Mouse (Mus musculus): ENCODE measurements around the gene Mcl1. TPM values are rescaled to one million over a fixed set of nuclear protein-coding genes. Genes with fewer than 3 reads are reported as not detected.
"Not testable (repeated sequence)": the region's sequence is repeated elsewhere in the genome, so short reads cannot be mapped to it uniquely, and the experiment has no call there.

The Mcl1 gene
- total RNA-seq, 2 experiments from 2014 or later = 70.6 to 83.2 TPM

GRCm38 (mm10) chr3:95663969-95664608 is 5.5 kb downstream of the Mcl1 start:
- ATAC-seq (replicated peaks; ENCODE audit: low FRiP score, poor library complexity, severe bottlenecking) = no peak

GRCm38 (mm10) chr3:95664940-95665352 is 6.4 kb downstream of the Mcl1 start:
- ATAC-seq (replicated peaks; ENCODE audit: low FRiP score, poor library complexity, severe bottlenecking) = peak; percentile 29; the same call in 1 of the 2 replicates

GRCm38 (mm10) chr3:95666124-95666844 is 7.7 kb downstream of the Mcl1 start:
- peak; percentile 87 for ATAC-seq (replicated peaks; ENCODE audit: low FRiP score, poor library complexity, severe bottlenecking)

GRCm38 (mm10) chr3:95667521-95667920 is 8.9 kb downstream of the Mcl1 start:
- ATAC-seq (replicated peaks; ENCODE audit: low FRiP score, poor library complexity, severe bottlenecking) = no peak

- no peak for ATAC-seq (replicated peaks; ENCODE audit: low FRiP score, poor library complexity, severe bottlenecking)
Observed at GRCm38 (mm10) chr3:95668026-95668425, 9.4 kb downstream of the Mcl1 start.

GRCm38 (mm10) chr3:95668589-95669308 is 10.2 kb downstream of the Mcl1 start:
- ATAC-seq (replicated peaks; ENCODE audit: low FRiP score, poor library complexity, severe bottlenecking) = no peak

- no peak for ATAC-seq (replicated peaks; ENCODE audit: low FRiP score, poor library complexity, severe bottlenecking)
Observed at GRCm38 (mm10) chr3:95669309-95669665, 10.7 kb downstream of the Mcl1 start.

GRCm38 (mm10) chr3:95670419-95670818 is 11.8 kb downstream of the Mcl1 start:
- ATAC-seq (replicated peaks; ENCODE audit: low FRiP score, poor library complexity, severe bottlenecking) = not testable (repeated sequence)

- ATAC-seq (replicated peaks; ENCODE audit: low FRiP score, poor library complexity, severe bottlenecking) = no peak
Observed at GRCm38 (mm10) chr3:95671201-95671600, 12.6 kb downstream of the Mcl1 start.

GRCm38 (mm10) chr3:95672461-95672860 is 13.9 kb downstream of the Mcl1 start:
- ATAC-seq (replicated peaks; ENCODE audit: low FRiP score, poor library complexity, severe bottlenecking) = no peak

GRCm38 (mm10) chr3:95672861-95673706 is 14.5 kb downstream of the Mcl1 start:
- ATAC-seq (replicated peaks; ENCODE audit: low FRiP score, poor library complexity, severe bottlenecking) = no peak

- ATAC-seq (replicated peaks; ENCODE audit: low FRiP score, poor library complexity, severe bottlenecking) = no peak
Observed at GRCm38 (mm10) chr3:95673707-95674211, 15.2 kb downstream of the Mcl1 start.

GRCm38 (mm10) chr3:95674236-95674635 is 15.6 kb downstream of the Mcl1 start:
- peak; percentile 72 for ATAC-seq (replicated peaks; ENCODE audit: low FRiP score, poor library complexity, severe bottlenecking)

GRCm38 (mm10) chr3:95674812-95675211 is 16.2 kb downstream of the Mcl1 start:
- peak; percentile 62 for ATAC-seq (replicated peaks; ENCODE audit: low FRiP score, poor library complexity, severe bottlenecking)

GRCm38 (mm10) chr3:95675301-95676092 is 16.9 kb downstream of the Mcl1 start:
- peak; percentile 61 for ATAC-seq (replicated peaks; ENCODE audit: low FRiP score, poor library complexity, severe bottlenecking)

GRCm38 (mm10) chr3:95676745-95677419 is 18.3 kb downstream of the Mcl1 start:
- peak; percentile 25; the same call in 1 of the 2 replicates for ATAC-seq (replicated peaks; ENCODE audit: low FRiP score, poor library complexity, severe bottlenecking)

GRCm38 (mm10) chr3:95677420-95678090 is 19.0 kb downstream of the Mcl1 start:
- no peak for ATAC-seq (replicated peaks; ENCODE audit: low FRiP score, poor library complexity, severe bottlenecking)

GRCm38 (mm10) chr3:95679551-95679950 is 21.0 kb downstream of the Mcl1 start:
- no peak for ATAC-seq (replicated peaks; ENCODE audit: low FRiP score, poor library complexity, severe bottlenecking)

All from erythroblast, adult 5-6 weeks (primary cell).